Mouse (Mus musculus) heart, postnatal 0 days (tissue): ENCODE results near the gene Dach1.

Experiments
- CTCF ChIP-seq: IDR thresholded peaks from 2 replicates; pipeline ENCODE4 v1.5.1; 2016; ENCODE audit warnings: antibody characterized with exemption, control low read depth, low read depth
- EP300 ChIP-seq: IDR thresholded peaks from 2 replicates; pipeline ENCODE4 v1.6.1; 2016; ENCODE audit warnings: antibody characterized with exemption, low read depth

GRCm38 (mm10) chr14:98171861-98172260 lies 2.3 kb upstream of the Dach1 start:
- TF ChIP-seq CTCF (no peak), EP300 (no peak)
